Mouse (Mus musculus): ENCODE data around the gene Lmo2. TPM values are rescaled to one million over a fixed set of nuclear protein-coding genes. Genes with fewer than 3 reads are reported as not detected.

Lmo2 gene
- polyA plus RNA-seq, 1 experiment = 141 TPM

GRCm38 (mm10) chr2:103955714-103956113 lies 2.1 kb upstream of the Lmo2 start:
- no peak overlapping the region for H3K4me3 ChIP-seq (replicated peaks)
- H3K36me3 ChIP-seq (ENCODE audit: control insufficient read depth) = peaks cover 38% of the 10 kb centered on the region
- H3K4me1 ChIP-seq (ENCODE audit: control insufficient read depth) = peaks cover 84% of the 10 kb centered on the region
- no peak for TF ChIP-seq TAL1 (IDR thresholded peaks at IDR 0.05; ENCODE audit: low read length)
- TF ChIP-seq GATA1 (IDR thresholded peaks at IDR 0.05; ENCODE audit: low read length) = 0 out of 2 replicates have a peak, but pooled peaks have one; percentile 14
- peaks cover 2% of the 10 kb centered on the region; the same call in 1 of the 2 replicates for H3K27me3 ChIP-seq (ENCODE audit: control insufficient read depth)
- no peaks in the 10 kb centered on the region for H3K9me3 ChIP-seq (ENCODE audit: control insufficient read depth, low read length)

- TF ChIP-seq GATA1 (IDR thresholded peaks at IDR 0.05; ENCODE audit: low read length) = peak; percentile 93
- TF ChIP-seq TAL1 (IDR thresholded peaks at IDR 0.05; ENCODE audit: low read length) = peak; percentile 98
- H3K27me3 ChIP-seq (ENCODE audit: control insufficient read depth) = peaks cover 2% of the 10 kb centered on the region; the same call in 1 of the 2 replicates
- H3K4me3 ChIP-seq (replicated peaks) = peak overlapping the region; percentile 91
- peaks cover 49% of the 10 kb centered on the region for H3K36me3 ChIP-seq (ENCODE audit: control insufficient read depth)
- H3K4me1 ChIP-seq (ENCODE audit: control insufficient read depth) = peaks cover 90% of the 10 kb centered on the region
- no peaks in the 10 kb centered on the region for H3K9me3 ChIP-seq (ENCODE audit: control insufficient read depth, low read length)
Measured at GRCm38 (mm10) chr2:103956867-103957266, 919 bp upstream of the Lmo2 start.

- no peak for TF ChIP-seq TAL1 (IDR thresholded peaks at IDR 0.05; ENCODE audit: low read length)
- TF ChIP-seq GATA1 (IDR thresholded peaks at IDR 0.05; ENCODE audit: low read length) = no peak
- no peaks in the 10 kb centered on the region for H3K27me3 ChIP-seq (ENCODE audit: control insufficient read depth)
- peaks cover 66% of the 10 kb centered on the region for H3K36me3 ChIP-seq (ENCODE audit: control insufficient read depth)
- H3K4me1 ChIP-seq (ENCODE audit: control insufficient read depth) = peaks cover 91% of the 10 kb centered on the region
- no peaks in the 10 kb centered on the region for H3K9me3 ChIP-seq (ENCODE audit: control insufficient read depth, low read length)
- peak overlapping the region; percentile 91 for H3K4me3 ChIP-seq (replicated peaks)
Measured at GRCm38 (mm10) chr2:103958634-103959033, 848 bp downstream of the Lmo2 start.

GRCm38 (mm10) chr2:103959066-103959465 lies 1.3 kb downstream of the Lmo2 start:
- H3K4me1 ChIP-seq (ENCODE audit: control insufficient read depth) = peaks cover 86% of the 10 kb centered on the region
- H3K4me3 ChIP-seq (replicated peaks) = peak overlapping the region; percentile 91
- H3K27me3 ChIP-seq (ENCODE audit: control insufficient read depth) = no peaks in the 10 kb centered on the region
- no peaks in the 10 kb centered on the region for H3K9me3 ChIP-seq (ENCODE audit: control insufficient read depth, low read length)
- peaks cover 66% of the 10 kb centered on the region for H3K36me3 ChIP-seq (ENCODE audit: control insufficient read depth)
- TF ChIP-seq TAL1 (IDR thresholded peaks at IDR 0.05; ENCODE audit: low read length) (no peak), GATA1 (IDR thresholded peaks at IDR 0.05; ENCODE audit: low read length) (no peak)

GRCm38 (mm10) chr2:103959574-103959973 lies 1.8 kb downstream of the Lmo2 start:
- no peaks in the 10 kb centered on the region for H3K27me3 ChIP-seq (ENCODE audit: control insufficient read depth)
- peaks cover 69% of the 10 kb centered on the region for H3K36me3 ChIP-seq (ENCODE audit: control insufficient read depth)
- H3K4me1 ChIP-seq (ENCODE audit: control insufficient read depth) = peaks cover 86% of the 10 kb centered on the region
- TF ChIP-seq TAL1 (IDR thresholded peaks at IDR 0.05; ENCODE audit: low read length) (no peak), GATA1 (IDR thresholded peaks at IDR 0.05; ENCODE audit: low read length) (no peak)
- H3K9me3 ChIP-seq (ENCODE audit: control insufficient read depth, low read length) = no peaks in the 10 kb centered on the region
- peak overlapping the region; percentile 91 for H3K4me3 ChIP-seq (replicated peaks)

- Histone ChIP-seq H3K4me3 (replicated peaks) (peak overlapping the region; percentile 91), H3K9me3 (ENCODE audit: control insufficient read depth, low read length) (no peaks in the 10 kb centered on the region), H3K27me3 (ENCODE audit: control insufficient read depth) (no peaks in the 10 kb centered on the region), H3K36me3 (ENCODE audit: control insufficient read depth) (peaks cover 90% of the 10 kb centered on the region), H3K4me1 (ENCODE audit: control insufficient read depth) (peaks cover 86% of the 10 kb centered on the region)
- TF ChIP-seq GATA1 (IDR thresholded peaks at IDR 0.05; ENCODE audit: low read length) (no peak), TAL1 (IDR thresholded peaks at IDR 0.05; ENCODE audit: low read length) (no peak)
Measured at GRCm38 (mm10) chr2:103962349-103962748, 4.6 kb downstream of the Lmo2 start.

GRCm38 (mm10) chr2:103965391-103965790 lies 7.6 kb downstream of the Lmo2 start:
- no peak for TF ChIP-seq GATA1 (IDR thresholded peaks at IDR 0.05; ENCODE audit: low read length)
- no peak for TF ChIP-seq TAL1 (IDR thresholded peaks at IDR 0.05; ENCODE audit: low read length)
- H3K4me3 ChIP-seq (replicated peaks) = peak overlapping the region; percentile 26
- H3K27me3 ChIP-seq (ENCODE audit: control insufficient read depth) = peaks cover 1% of the 10 kb centered on the region; the same call in 1 of the 2 replicates
- H3K36me3 ChIP-seq (ENCODE audit: control insufficient read depth) = peaks cover 91% of the 10 kb centered on the region
- H3K4me1 ChIP-seq (ENCODE audit: control insufficient read depth) = peaks cover 83% of the 10 kb centered on the region
- H3K9me3 ChIP-seq (ENCODE audit: control insufficient read depth, low read length) = no peaks in the 10 kb centered on the region

- TF ChIP-seq TAL1 (IDR thresholded peaks at IDR 0.05; ENCODE audit: low read length) (no peak), GATA1 (IDR thresholded peaks at IDR 0.05; ENCODE audit: low read length) (peak; percentile 3; the same call in 1 of the 2 replicates)
- Histone ChIP-seq H3K27me3 (ENCODE audit: control insufficient read depth) (peaks cover 11% of the 10 kb centered on the region; the same call in 1 of the 2 replicates), H3K9me3 (ENCODE audit: control insufficient read depth, low read length) (no peaks in the 10 kb centered on the region), H3K4me3 (replicated peaks) (peak overlapping the region; percentile 93), H3K4me1 (ENCODE audit: control insufficient read depth) (peaks cover 82% of the 10 kb centered on the region), H3K36me3 (ENCODE audit: control insufficient read depth) (peaks cover 91% of the 10 kb centered on the region)
Measured at GRCm38 (mm10) chr2:103968186-103968585, 10.4 kb downstream of the Lmo2 start.

- H3K4me1 ChIP-seq (ENCODE audit: control insufficient read depth) = peaks cover 86% of the 10 kb centered on the region
- peaks cover 96% of the 10 kb centered on the region for H3K36me3 ChIP-seq (ENCODE audit: control insufficient read depth)
Measured at GRCm38 (mm10) chr2:103968919-103969436, 11.2 kb downstream of the Lmo2 start.

More at GRCm38 (mm10) chr2:103968919-103969436, 11.2 kb downstream of the Lmo2 start:
- no peaks in the 10 kb centered on the region for H3K9me3 ChIP-seq (ENCODE audit: control insufficient read depth, low read length)
- no peak for TF ChIP-seq TAL1 (IDR thresholded peaks at IDR 0.05; ENCODE audit: low read length)
- TF ChIP-seq GATA1 (IDR thresholded peaks at IDR 0.05; ENCODE audit: low read length) = no peak
- H3K27me3 ChIP-seq (ENCODE audit: control insufficient read depth) = peaks cover 11% of the 10 kb centered on the region; the same call in 1 of the 2 replicates
- H3K4me3 ChIP-seq (replicated peaks) = peak overlapping the region; percentile 93

All from erythroblast, embryonic 14.5 days (primary cell).